Mouse (Mus musculus) stomach, embryonic 16.5 days (tissue): ENCODE results near the gene Taf1b. TPM values are rescaled to one million over a fixed set of nuclear protein-coding genes. Genes with fewer than 3 reads are reported as not detected.
"Not testable (repeated sequence)": the region's sequence is repeated elsewhere in the genome, so short reads cannot be mapped to it uniquely, and the experiment has no call there.

Experiments used
- ATAC-seq: fragments of 200-750 bp; cut with Nextera tagmentation; 2 replicates; pipeline ENCODE4 v1.8.0; 2017; ENCODE audit warnings: moderate number of reproducible peaks, moderate TSS enrichment; ENCODE audit not compliant: insufficient read depth, low FRiP score
- H3K27ac ChIP-seq: fragments of 300-500 bp; sonication (generic); 2 replicates; pipeline ENCODE4 v1.5.1; 2014; ENCODE audit warnings: low read length
- H3K27me3 ChIP-seq: fragments of 300-500 bp; sonication (generic); 2 replicates; pipeline ENCODE4 v1.6.1; 2014; ENCODE audit warnings: low read length, control low read depth, mixed read lengths; ENCODE audit not compliant: control insufficient read depth, insufficient read depth
- H3K36me3 ChIP-seq: fragments of 300-500 bp; sonication (generic); 2 replicates; pipeline ENCODE4 v1.6.1; 2014; ENCODE audit warnings: low read length; ENCODE audit not compliant: control insufficient read depth, insufficient read depth
- H3K4me1 ChIP-seq: fragments of 300-500 bp; sonication (generic); 2 replicates; pipeline ENCODE4 v1.6.1; 2014; ENCODE audit warnings: low read length, control low read depth, mixed read lengths; ENCODE audit not compliant: control insufficient read depth, insufficient read depth
- H3K4me2 ChIP-seq: fragments of 300-500 bp; sonication (generic); 2 replicates; pipeline ENCODE4 v1.6.1; 2014; ENCODE audit warnings: low read depth, low read length, mixed read lengths
- H3K4me3 ChIP-seq: fragments of 300-500 bp; sonication (generic); replicated peaks from 2 replicates; pipeline ENCODE4 v1.5.1; 2014; ENCODE audit warnings: mild to moderate bottlenecking, low read length
- H3K9ac ChIP-seq: fragments of 300-500 bp; sonication (generic); 2 replicates; pipeline ENCODE4 v1.6.1; 2014; ENCODE audit warnings: low read length
- H3K9me3 ChIP-seq: fragments of 300-500 bp; sonication (generic); replicated peaks from 2 replicates; pipeline ENCODE4 v1.6.1; 2016; ENCODE audit warnings: low read length, control low read depth; ENCODE audit not compliant: control insufficient read depth
- WGBS: fragments of 180-500 bp; shearing (Covaris S2); extraction: QIAGEN DNeasy Blood & Tissue Kit; methylation state at CpG from one replicate; pipeline ENCODE4 v1.1.7; 2014; 5-methylcytosine and 5-hydroxymethylcytosine counted together
- polyA plus RNA-seq: library from polyadenylated mRNA; unstranded; fragments of >200 nt; fragmentation: Nextera tagmentation; extraction: Ambion mirVana; gene quantifications from 2 replicates; pipeline ENCODE4 v1.2.1, GENCODE M21; 2015

Taf1b gene
- polyA plus RNA-seq, result 20.6 and 22.0 TPM in 2 replicates

DNA sequence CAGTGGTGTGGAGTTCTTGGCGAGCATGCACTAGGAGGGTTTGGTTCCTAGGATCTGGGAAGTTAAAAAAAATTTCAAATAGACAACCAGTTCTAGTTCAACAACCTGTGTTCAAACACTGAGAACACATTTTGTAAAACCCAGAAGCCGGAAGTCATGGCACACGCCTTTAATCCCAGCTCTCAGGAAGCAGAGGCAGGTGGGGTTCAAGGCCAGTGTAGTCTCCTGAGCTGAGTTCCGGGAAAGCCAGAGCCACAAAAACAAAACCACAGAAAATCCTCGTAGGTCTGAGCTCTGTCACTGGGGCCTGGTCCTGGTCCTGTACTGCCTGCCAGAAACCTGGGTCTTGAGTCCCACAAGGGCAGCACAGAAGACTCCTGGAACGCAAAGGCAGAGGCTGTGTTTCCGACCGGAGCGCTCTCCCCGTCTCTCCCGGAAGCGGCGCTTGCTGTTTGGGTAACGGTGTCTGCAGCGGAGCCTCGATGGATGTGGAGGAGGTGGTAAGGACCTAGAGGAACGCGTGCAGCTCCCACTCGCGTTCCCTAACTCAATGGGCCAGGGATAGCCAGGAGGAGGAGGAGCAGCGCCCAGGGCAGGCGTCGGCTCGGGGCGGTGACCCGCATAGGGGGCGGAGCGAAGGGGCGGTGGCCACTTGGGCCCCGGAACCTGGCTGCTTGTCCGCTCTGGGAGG, at the start of gene Taf1b:
TSS of gene Taf1b (plus strand) at position 210 of the 691 bp plus-strand sequence.
- peak; percentile 90 for ATAC-seq
- Histone ChIP-seq H3K9me3 (no peaks in the 10 kb centered on the region), H3K4me3 (peak within 1 kb of the TSS; percentile 62), H3K4me2 (peak within 1 kb of the TSS; percentile 60), H3K27me3 (no peaks in the 10 kb centered on the region), H3K9ac (peak within 1 kb of the TSS; percentile 72), H3K36me3 (no peaks in the 10 kb centered on the region), H3K4me1 (no peaks in the 10 kb centered on the region), H3K27ac (peak within 1 kb of the TSS; percentile 22)
- 7% methylated on average over 31 of the region's 31 CpGs for WGBS

GRCm38 (mm10) chr12:24460406-24460805, 37.8 kb upstream of the Taf1b start:
- Histone ChIP-seq H3K27ac (no peak overlapping the region), H3K9ac (no peak overlapping the region), H3K27me3 (no peaks in the 10 kb centered on the region), H3K4me3 (no peak overlapping the region), H3K9me3 (no peaks in the 10 kb centered on the region), H3K36me3 (no peaks in the 10 kb centered on the region), H3K4me2 (no peak overlapping the region), H3K4me1 (no peaks in the 10 kb centered on the region)
- no peak for ATAC-seq
- WGBS, result 89% methylated on average over 10 of the region's 10 CpGs

- not testable (repeated sequence) for H3K36me3 ChIP-seq, ATAC-seq, H3K27me3 ChIP-seq, H3K4me2 ChIP-seq, H3K4me3 ChIP-seq, H3K27ac ChIP-seq, H3K4me1 ChIP-seq, H3K9me3 ChIP-seq, H3K9ac ChIP-seq
- WGBS, result 36% methylated on average over 4 of the region's 4 CpGs
These were observed 36.0 kb upstream of the Taf1b start for GRCm38 (mm10) chr12:24462121-24462520.

DNA sequence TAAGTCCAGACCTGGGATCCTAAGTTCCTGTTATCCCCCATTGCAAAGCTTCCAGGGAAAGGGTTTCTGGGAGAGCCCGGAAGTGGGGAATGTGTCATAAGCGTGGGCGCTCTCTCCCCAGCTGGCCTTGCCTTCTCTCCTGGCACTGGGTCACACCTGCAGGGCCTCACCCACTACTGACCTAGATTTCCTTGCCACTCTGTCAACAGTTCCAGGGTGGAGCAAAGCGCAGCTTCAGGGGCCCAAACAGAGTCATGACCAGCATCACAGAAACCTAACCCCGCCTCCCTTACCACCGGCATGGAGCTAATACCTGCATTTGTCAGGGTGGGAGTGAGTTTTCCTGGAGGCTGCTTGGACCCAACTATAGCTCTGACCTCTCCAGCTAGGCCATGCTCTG, 34.7 kb upstream of the Taf1b start:
- H3K9ac ChIP-seq, H3K4me2 ChIP-seq, H3K9me3 ChIP-seq, H3K27me3 ChIP-seq, H3K4me3 ChIP-seq, H3K36me3 ChIP-seq, H3K4me1 ChIP-seq: not testable (repeated sequence)
- peak overlapping the region; percentile 60; the same call in 1 of the 2 replicates for H3K27ac ChIP-seq
- peak; percentile 87 for ATAC-seq
- WGBS, result 62% methylated on average over 6 of the region's 6 CpGs

DNA sequence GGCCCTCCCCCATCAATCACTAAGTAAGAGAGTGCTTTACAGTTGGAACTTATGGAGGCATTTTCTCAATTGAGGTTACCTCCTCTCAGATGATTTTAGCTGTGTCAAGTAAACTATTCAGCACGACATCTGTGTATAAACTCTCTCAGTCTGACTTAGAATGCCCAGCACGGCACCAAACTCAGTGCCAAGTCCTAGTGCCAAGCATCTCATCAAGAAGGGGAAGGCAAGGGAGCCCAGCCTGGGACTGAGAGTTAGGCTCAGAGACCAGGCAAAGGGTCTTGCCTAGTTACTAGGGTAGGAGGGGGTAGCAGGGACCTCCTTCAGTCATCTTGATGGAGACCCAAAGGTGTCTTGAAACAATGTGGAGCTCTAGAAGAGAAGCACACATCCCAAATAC, 29.2 kb upstream of the Taf1b start:
- 71% methylated on average over 2 of the region's 2 CpGs for WGBS

GRCm38 (mm10) chr12:24470943-24471342, 27.2 kb upstream of the Taf1b start:
- Histone ChIP-seq H3K36me3 (no peaks in the 10 kb centered on the region), H3K27me3 (no peaks in the 10 kb centered on the region), H3K4me2 (no peak overlapping the region), H3K9ac (no peak overlapping the region), H3K27ac (no peak overlapping the region), H3K4me3 (no peak overlapping the region), H3K4me1 (no peaks in the 10 kb centered on the region), H3K9me3 (no peaks in the 10 kb centered on the region)
- 14% methylated on average over 4 of the region's 4 CpGs for WGBS
- no peak for ATAC-seq

More for the DNA sequence above, 29.2 kb upstream of the Taf1b start:
- Histone ChIP-seq H3K9me3 (no peaks in the 10 kb centered on the region), H3K4me2 (no peak overlapping the region), H3K36me3 (no peaks in the 10 kb centered on the region), H3K4me1 (no peaks in the 10 kb centered on the region), H3K9ac (no peak overlapping the region), H3K4me3 (no peak overlapping the region), H3K27ac (no peak overlapping the region), H3K27me3 (no peaks in the 10 kb centered on the region)
- no peak for ATAC-seq

GRCm38 (mm10) chr12:24473221-24473620, 24.9 kb upstream of the Taf1b start:
- Histone ChIP-seq H3K36me3 (no peaks in the 10 kb centered on the region), H3K27me3 (no peaks in the 10 kb centered on the region), H3K4me3 (no peak overlapping the region), H3K9me3 (no peaks in the 10 kb centered on the region), H3K27ac (no peak overlapping the region), H3K4me2 (no peak overlapping the region), H3K4me1 (no peaks in the 10 kb centered on the region), H3K9ac (no peak overlapping the region)
- WGBS, result 66% methylated on average over 3 of the region's 3 CpGs
- ATAC-seq, result no peak

DNA sequence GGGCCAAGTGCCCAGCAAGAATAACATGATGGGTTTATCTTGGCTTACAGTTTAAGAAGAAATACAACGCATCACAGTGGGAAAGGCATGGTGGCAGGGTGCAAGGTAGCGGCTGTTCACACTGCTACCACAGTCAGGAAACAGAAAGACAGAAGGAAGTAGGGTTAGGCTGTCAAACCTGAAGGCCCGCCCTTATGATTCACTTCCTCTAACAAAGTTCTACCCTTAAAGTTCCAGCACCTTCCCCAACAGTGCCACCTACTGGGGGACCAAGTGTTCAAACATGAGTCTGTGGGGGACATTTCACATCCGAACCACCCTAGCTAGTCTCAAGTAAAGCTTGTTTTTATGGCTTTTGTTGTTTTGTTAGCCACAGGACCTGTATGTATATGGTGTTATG, 13.2 kb upstream of the Taf1b start:
- no peaks in the 10 kb centered on the region; the same call in 1 of the 2 replicates for H3K9me3 ChIP-seq
- no peak overlapping the region for H3K27ac ChIP-seq
- no peaks in the 10 kb centered on the region for H3K27me3 ChIP-seq
- H3K4me2 ChIP-seq, result no peak overlapping the region
- 95% methylated on average over 4 of the region's 4 CpGs for WGBS
- H3K4me3 ChIP-seq, result no peak overlapping the region
- no peaks in the 10 kb centered on the region for H3K4me1 ChIP-seq
- no peak for ATAC-seq
- H3K36me3 ChIP-seq, result no peaks in the 10 kb centered on the region
- H3K9ac ChIP-seq, result no peak overlapping the region

DNA sequence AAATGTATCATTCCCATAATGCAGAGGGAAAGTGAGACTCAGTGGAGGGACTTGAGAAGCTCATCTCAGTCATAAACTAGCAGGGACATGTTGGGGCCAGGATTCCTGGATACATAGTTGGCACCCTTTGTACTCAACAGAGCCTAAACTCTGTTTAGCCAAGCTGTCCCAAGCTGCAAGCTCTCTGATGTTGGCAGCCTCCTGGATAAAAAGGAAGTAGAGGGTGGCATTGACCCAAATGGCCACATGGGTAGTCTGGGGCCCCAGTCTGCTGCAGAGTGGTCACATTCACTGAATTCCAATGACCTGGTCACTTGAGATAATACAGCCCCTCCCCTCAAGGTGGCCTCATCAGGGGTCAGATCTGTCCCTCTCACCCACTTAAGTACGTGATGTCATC, 11.3 kb upstream of the Taf1b start:
- no peak overlapping the region for H3K4me2 ChIP-seq
- no peak for ATAC-seq
- 63% methylated on average over 1 of the region's 1 CpGs for WGBS

More for the DNA sequence above, 11.3 kb upstream of the Taf1b start:
- no peaks in the 10 kb centered on the region for H3K4me1 ChIP-seq
- H3K36me3 ChIP-seq, result no peaks in the 10 kb centered on the region
- H3K9me3 ChIP-seq, result no peaks in the 10 kb centered on the region; the same call in 1 of the 2 replicates
- no peak overlapping the region for H3K27ac ChIP-seq
- H3K4me3 ChIP-seq, result no peak overlapping the region
- H3K9ac ChIP-seq, result no peak overlapping the region
- no peaks in the 10 kb centered on the region for H3K27me3 ChIP-seq
